Mouse (Mus musculus) gastrocnemius, adult 2 months (tissue): ENCODE measurements around the gene Gm10229. TPM values are rescaled to one million over a fixed set of nuclear protein-coding genes. Genes with fewer than 3 reads are reported as not detected.
"Not testable (repeated sequence)": the region's sequence is repeated elsewhere in the genome, so short reads cannot be mapped to it uniquely, and the experiment has no call there.

Experiments used
- DNase-seq: peaks from one replicate; pipeline ENCODE4 v3.0.0; 2022
- H3K27ac ChIP-seq: fragments of 200-600 bp; 2 replicates; pipeline ENCODE4 v1.8.1; 2022; ENCODE audit warnings: mild to moderate bottlenecking
- H3K4me3 ChIP-seq: fragments of 200-600 bp; 2 replicates; pipeline ENCODE4 v1.8.1; 2022; ENCODE audit warnings: mild to moderate bottlenecking, moderate library complexity
- CTCF ChIP-seq: fragments of 200-600 bp; IDR thresholded peaks from 2 replicates; pipeline ENCODE4 v1.8.1; 2022; ENCODE audit warnings: antibody characterized with exemption, mild to moderate bottlenecking, moderate library complexity
- intact Hi-C: fragments of 180-260 bp; cut with DNase I; formaldehyde crosslinking; loops from one replicate; pipeline ENCODE4 v1.15.1; 2025
- long read RNA-seq, 2 experiments: library from polyadenylated mRNA; stranded (forward); transcript quantifications; one replicate each; pipeline ENCODE4 v2.0.0; 2021
- total RNA-seq, 2 experiments: library from RNA; stranded (reverse); gene quantifications; 2 replicates each; pipeline ENCODE4 v1.2.3; 2021

The Gm10229 gene
- not detected for total RNA-seq
- long read RNA-seq, experiment 1 = 0 reads
- long read RNA-seq, experiment 2 = 0 reads

DNA sequence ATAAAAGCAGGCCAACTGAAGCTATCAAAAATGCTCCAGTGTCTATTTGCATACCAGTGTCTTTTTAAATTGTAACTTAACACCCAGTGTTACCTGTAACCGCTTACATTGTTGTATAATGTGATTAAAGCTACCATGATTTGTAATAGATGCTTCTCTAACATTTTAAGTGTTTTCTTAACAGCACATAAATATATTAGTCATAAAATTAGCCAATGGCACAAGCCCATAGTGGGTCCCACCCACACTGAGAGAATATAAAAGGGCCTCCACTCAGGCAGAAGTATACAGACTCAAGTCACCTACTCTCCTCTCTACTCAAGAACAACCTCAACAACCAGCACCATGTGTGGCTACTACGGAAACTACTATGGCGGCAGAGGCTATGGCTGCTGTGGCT lies at the start of gene Gm10229:
TSS of gene Gm10229 (plus strand) at position 301 of the 400 bp plus-strand sequence.
- H3K27ac ChIP-seq, intact Hi-C loops, H3K4me3 ChIP-seq, DNase-seq: not testable (repeated sequence)

GRCm38 (mm10) chr16:89010659-89011058 lies 4.4 kb upstream of the Gm10229 start, which contains the start of gene Krtap22-2:
Krtap22-2 (minus strand) TSS chr16:89010759.
- no peak for TF ChIP-seq CTCF
- Histone ChIP-seq H3K4me3 (no peak within 1 kb of the TSS), H3K27ac (no peak within 1 kb of the TSS)
- no peak for DNase-seq
- intact Hi-C loops = no loop called here

- no peak for TF ChIP-seq CTCF
- Histone ChIP-seq H3K4me3 (no peak overlapping the region), H3K27ac (no peak overlapping the region)
- no peak for DNase-seq
- intact Hi-C loops = no loop called here
Observed at GRCm38 (mm10) chr16:89013973-89014372, 1.1 kb upstream of the Gm10229 start.

DNA sequence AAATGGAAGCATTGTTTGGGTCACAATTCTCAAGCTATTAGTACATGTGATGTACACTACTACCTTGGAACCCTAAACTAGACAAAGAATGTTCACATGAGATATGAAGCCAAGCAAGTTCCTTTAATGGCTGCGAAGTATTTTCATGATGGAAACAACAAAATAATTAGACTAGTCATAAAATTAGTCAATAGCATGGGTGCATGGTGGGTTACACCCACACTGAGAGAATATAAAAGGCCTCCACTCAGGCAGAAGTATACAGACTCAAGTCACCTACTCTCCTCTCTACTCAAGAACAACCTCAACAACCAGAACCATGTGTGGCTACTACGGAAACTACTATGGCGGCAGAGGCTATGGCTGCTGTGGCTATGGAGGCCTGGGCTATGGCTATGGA lies 16.3 kb downstream of the Gm10229 start, which contains the start of gene Krtap6-1:
TSS of gene Krtap6-1 (plus strand) at position 301 of the 400 bp plus-strand sequence.
- H3K27ac ChIP-seq, DNase-seq, H3K4me3 ChIP-seq, intact Hi-C loops: not testable (repeated sequence)

DNA sequence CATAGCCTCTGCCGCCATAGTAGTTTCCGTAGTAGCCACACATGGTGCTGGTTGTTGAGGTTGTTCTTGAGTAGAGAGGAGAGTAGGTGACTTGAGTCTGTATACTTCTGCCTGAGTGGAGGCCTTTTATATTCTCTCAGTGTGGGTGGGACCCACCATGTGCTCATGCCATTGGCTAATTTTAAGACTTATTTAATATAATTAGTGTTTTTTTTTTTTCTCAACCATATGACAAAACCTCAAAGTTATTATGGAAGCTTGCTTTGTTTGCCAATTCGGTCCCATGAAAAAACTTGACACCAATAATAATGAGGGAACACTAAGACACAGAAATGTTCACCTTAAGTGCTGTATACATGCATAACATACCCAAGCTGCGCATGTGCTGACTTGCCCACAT lies 26.3 kb downstream of the Gm10229 start, which contains the start of gene Gm10228:
TSS of gene Gm10228 (minus strand) at position 101 of the 400 bp plus-strand sequence.
- H3K27ac ChIP-seq, DNase-seq, H3K4me3 ChIP-seq, intact Hi-C loops: not testable (repeated sequence)

- Histone ChIP-seq H3K27ac (no peak within 1 kb of the TSS), H3K4me3 (no peak within 1 kb of the TSS)
- intact Hi-C loops = no loop called here
- no peak for DNase-seq
- no peak for TF ChIP-seq CTCF
Observed at GRCm38 (mm10) chr16:89047783-89048182, 32.7 kb downstream of the Gm10229 start, which contains the start of gene Krtap6-5. Krtap6-5 (minus strand) TSS chr16:89047883.

GRCm38 (mm10) chr16:89063902-89064301 lies 48.8 kb downstream of the Gm10229 start, which contains the start of gene 1110025L11Rik:
1110025L11Rik (minus strand) TSS chr16:89064002.
- H3K27ac ChIP-seq, H3K4me3 ChIP-seq, intact Hi-C loops, DNase-seq: not testable (repeated sequence)

Other genes starting within 250 kb of the Gm10229 start
- not detected for gene 2310057N15Rik, start 241.1 kb upstream of the Gm10229 start, total RNA-seq
- gene Gm5965, start 237.4 kb upstream of the Gm10229 start, total RNA-seq = not detected
- not detected for gene Gm20741, start 203.1 kb upstream of the Gm10229 start, total RNA-seq
- not detected for gene Krtap15, start 195.1 kb upstream of the Gm10229 start, total RNA-seq
- gene Krtap14, start 189.1 kb upstream of the Gm10229 start, total RNA-seq = not detected
- gene Krtap19-1, start 145.9 kb upstream of the Gm10229 start, total RNA-seq = not detected
- gene Krtap19-2, start 141.0 kb upstream of the Gm10229 start, total RNA-seq = not detected
- gene Krtap19-3, start 137.2 kb upstream of the Gm10229 start, total RNA-seq = not detected
- gene Krtap19-4, start 130.2 kb upstream of the Gm10229 start, total RNA-seq = not detected
- gene Krtap19-5, start 118.8 kb upstream of the Gm10229 start, total RNA-seq = not detected
- gene Krtap19-9b, start 83.0 kb upstream of the Gm10229 start, total RNA-seq = not detected
- gene Krtap16-3, start 52.4 kb upstream of the Gm10229 start, total RNA-seq = not detected
- gene Krtap22-2, start 4.5 kb upstream of the Gm10229 start, total RNA-seq = not detected
- not detected for gene Krtap6-1, start 16.4 kb downstream of the Gm10229 start, total RNA-seq
- not detected for gene Gm10228, start 26.2 kb downstream of the Gm10229 start, total RNA-seq
- gene Krtap6-5, start 32.6 kb downstream of the Gm10229 start, total RNA-seq = not detected
- not detected for gene 1110025L11Rik, start 48.7 kb downstream of the Gm10229 start, total RNA-seq
- not detected for gene Krtap6-3, start 68.7 kb downstream of the Gm10229 start, total RNA-seq
- gene Gm6358, start 125.6 kb downstream of the Gm10229 start, total RNA-seq = not detected
- gene Gm10061, start 135.8 kb downstream of the Gm10229 start, total RNA-seq = not detected
- not detected for gene Gm9789, start 142.7 kb downstream of the Gm10229 start, total RNA-seq
- not detected for gene Gm7735, start 154.2 kb downstream of the Gm10229 start, total RNA-seq
- gene 1110057P08Rik, start 159.5 kb downstream of the Gm10229 start, total RNA-seq = not detected
- not detected for gene Krtap20-2, start 190.6 kb downstream of the Gm10229 start, total RNA-seq